Mouse (Mus musculus) lung, adult 2 months (tissue): Measurements from ENCODE around the gene Hao1.

Experiments used
- CTCF ChIP-seq: fragments of 200-500 bp; IDR thresholded peaks from 2 replicates; pipeline ENCODE4 v1.5.1; 2011; ENCODE audit warnings: mild to moderate bottlenecking, low read length, control low read depth; ENCODE audit not compliant: insufficient read depth
- POLR2A ChIP-seq: fragments of 200-500 bp; IDR thresholded peaks from 2 replicates; pipeline ENCODE4 v1.6.1; 2011; ENCODE audit warnings: low read depth, mild to moderate bottlenecking, control low read depth, low read length, borderline replicate concordance; ENCODE audit errors: extremely low read depth

DNA sequence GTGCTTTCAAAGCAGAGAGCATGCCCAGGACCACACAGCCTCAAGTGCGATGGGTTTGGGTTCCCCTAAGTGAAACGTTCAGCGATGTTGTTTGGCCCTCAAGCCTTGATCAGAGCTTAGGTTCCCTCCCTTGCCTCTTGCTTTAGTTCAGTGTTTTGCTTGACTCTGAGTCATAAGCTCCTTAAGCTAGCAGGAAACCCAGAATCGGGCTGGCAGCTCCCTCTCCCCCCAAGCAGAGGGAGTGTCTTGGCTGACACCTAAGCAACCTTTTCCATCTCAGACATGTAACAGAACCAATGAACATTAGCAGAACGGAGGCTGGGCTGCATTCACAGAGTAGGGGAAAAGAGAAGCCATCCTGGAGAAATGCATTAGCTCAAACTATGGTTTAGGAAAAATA is 93.3 kb downstream of the Hao1 start:
- no peak for TF ChIP-seq CTCF
- TF ChIP-seq POLR2A: no peak
